Mouse (Mus musculus) macrophage (primary cell): Measurements from ENCODE around the gene Tmem179b. TPM values are rescaled to one million over a fixed set of nuclear protein-coding genes. Genes with fewer than 3 reads are reported as not detected.

Source experiments
- H3K27ac ChIP-seq: fragments of 350-480 bp; formaldehyde crosslinking; 2 replicates; pipeline ENCODE4 v1.9.0; 2021
- H3K36me3 ChIP-seq: fragments of 350-480 bp; formaldehyde crosslinking; 2 replicates; pipeline ENCODE4 v1.9.0; 2021; ENCODE audit errors: inconsistent target
- H3K4me3 ChIP-seq: fragments of 350-480 bp; formaldehyde crosslinking; 2 replicates; pipeline ENCODE4 v1.9.0; 2021; ENCODE audit errors: inconsistent target
- H3K79me2 ChIP-seq: fragments of 350-480 bp; formaldehyde crosslinking; 2 replicates; pipeline ENCODE4 v1.9.0; 2021; ENCODE audit errors: inconsistent target
- WGBS: methylation state at CpG from one replicate; pipeline ENCODE4 v1.1.7; 2026; ENCODE audit warnings: inconsistent platforms; ENCODE audit not compliant: missing documents; 5-methylcytosine and 5-hydroxymethylcytosine counted together
- polyA plus RNA-seq: library from polyadenylated mRNA; stranded (reverse); fragments of 250-400 nt; gene quantifications from 3 replicates; pipeline ENCODE4 v1.2.4, GENCODE M21; 2018; ENCODE audit warnings: inconsistent platforms

Tmem179b gene
- polyA plus RNA-seq, 1 experiment from 2014 or later: 70.7 TPM

- Histone ChIP-seq H3K27ac (peak within 1 kb of the TSS; percentile 84), H3K79me2 (peaks cover 14% of the 10 kb centered on the region), H3K4me3 (peak within 1 kb of the TSS; percentile 70), H3K36me3 (no peaks in the 10 kb centered on the region)
- WGBS: under 1% methylated on average over 30 of the region's 30 CpGs
These were observed 28.0 kb upstream of the Tmem179b start, which contains the start of gene Zbtb3 for GRCm38 (mm10) chr19:8802130-8802821. Gene Zbtb3 (plus strand): TSS chr19:8802555.

DNA sequence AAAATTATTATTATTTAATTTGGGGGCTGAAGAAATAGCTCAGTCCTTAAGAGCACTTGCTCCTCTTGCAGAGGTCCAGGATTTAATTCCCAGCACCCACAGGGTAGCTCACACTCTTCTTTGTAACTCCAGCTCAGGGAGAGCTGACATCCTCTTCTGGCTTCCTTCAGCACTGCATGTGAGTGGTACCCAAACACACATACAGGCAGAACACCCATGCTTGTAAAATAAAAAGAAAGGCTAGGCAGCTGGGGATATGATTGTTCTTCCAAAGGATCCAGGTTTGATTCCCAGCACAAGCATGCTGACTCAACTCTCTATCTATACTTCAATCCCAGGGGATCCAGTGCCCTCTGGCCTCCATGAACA, 24.7 kb upstream of the Tmem179b start:
- peaks cover 24% of the 10 kb centered on the region for H3K79me2 ChIP-seq
- H3K36me3 ChIP-seq: peaks cover 15% of the 10 kb centered on the region
- H3K4me3 ChIP-seq: peak overlapping the region; percentile 97
- H3K27ac ChIP-seq: 0 out of 2 replicates have a peak overlapping the region, but pooled peaks have one; percentile 21

DNA sequence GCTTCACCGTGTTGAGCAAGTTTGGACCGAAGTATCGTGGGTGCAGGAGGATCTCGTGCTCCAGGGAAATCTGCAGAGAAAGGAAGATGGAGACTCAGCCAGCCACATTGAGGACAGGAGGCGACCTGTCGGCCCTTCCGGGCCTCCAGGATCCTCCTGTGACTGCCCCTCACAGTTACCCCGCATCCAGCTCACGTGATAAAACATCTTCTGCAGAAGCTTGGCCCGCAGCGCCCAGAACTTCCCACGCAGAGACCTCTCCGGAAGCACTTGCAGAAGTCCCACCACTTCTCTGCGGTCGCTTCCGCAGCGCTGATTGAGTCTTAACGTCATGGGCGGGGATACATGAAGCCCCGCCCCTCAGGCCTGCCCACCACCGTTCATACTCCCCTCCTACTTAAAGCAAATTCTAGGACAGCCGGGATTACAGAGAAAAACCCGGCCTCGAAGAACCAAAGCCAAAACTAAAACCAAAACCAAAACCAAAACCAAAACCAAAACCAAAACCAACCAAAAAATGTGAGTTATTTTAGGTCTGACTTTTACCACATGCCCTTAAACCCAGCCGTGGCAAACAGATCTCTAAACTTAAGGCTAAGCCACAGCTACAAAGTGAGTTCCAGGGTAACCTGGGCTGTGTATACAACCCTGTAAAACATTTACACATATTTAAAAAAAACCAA, 24.1 kb upstream of the Tmem179b start, which contains the start of gene Polr2g:
Gene Polr2g (minus strand): TSS at position 314 of the 683 bp plus-strand sequence.
- H3K36me3 ChIP-seq: peaks cover 21% of the 10 kb centered on the region
- peak within 1 kb of the TSS; percentile 97 for H3K4me3 ChIP-seq
- under 1% methylated on average over 25 of the region's 25 CpGs for WGBS
- peak within 1 kb of the TSS; percentile 77 for H3K27ac ChIP-seq
- peaks cover 24% of the 10 kb centered on the region for H3K79me2 ChIP-seq

- no peak overlapping the region for H3K27ac ChIP-seq
- 81% methylated on average over 7 of the region's 7 CpGs for WGBS
- H3K36me3 ChIP-seq: peaks cover 27% of the 10 kb centered on the region
- peaks cover 7% of the 10 kb centered on the region; the same call in 1 of the 2 replicates for H3K79me2 ChIP-seq
- H3K4me3 ChIP-seq: no peak overlapping the region
These were observed 15.9 kb upstream of the Tmem179b start for GRCm38 (mm10) chr19:8790171-8790570.

- Histone ChIP-seq H3K4me3 (no peak overlapping the region), H3K36me3 (peaks cover 17% of the 10 kb centered on the region), H3K27ac (no peak overlapping the region), H3K79me2 (peaks cover 10% of the 10 kb centered on the region; the same call in 1 of the 2 replicates)
- whole genome bisulfite sequencing: 76% methylated on average over 1 of the region's 1 CpGs
These were observed 14.9 kb upstream of the Tmem179b start for GRCm38 (mm10) chr19:8789171-8789570.

GRCm38 (mm10) chr19:8788521-8788920, 14.3 kb upstream of the Tmem179b start:
- 96% methylated on average over 3 of the region's 3 CpGs for WGBS
- Histone ChIP-seq H3K79me2 (peaks cover 10% of the 10 kb centered on the region; the same call in 1 of the 2 replicates), H3K36me3 (peaks cover 13% of the 10 kb centered on the region), H3K27ac (no peak overlapping the region), H3K4me3 (no peak overlapping the region)

DNA sequence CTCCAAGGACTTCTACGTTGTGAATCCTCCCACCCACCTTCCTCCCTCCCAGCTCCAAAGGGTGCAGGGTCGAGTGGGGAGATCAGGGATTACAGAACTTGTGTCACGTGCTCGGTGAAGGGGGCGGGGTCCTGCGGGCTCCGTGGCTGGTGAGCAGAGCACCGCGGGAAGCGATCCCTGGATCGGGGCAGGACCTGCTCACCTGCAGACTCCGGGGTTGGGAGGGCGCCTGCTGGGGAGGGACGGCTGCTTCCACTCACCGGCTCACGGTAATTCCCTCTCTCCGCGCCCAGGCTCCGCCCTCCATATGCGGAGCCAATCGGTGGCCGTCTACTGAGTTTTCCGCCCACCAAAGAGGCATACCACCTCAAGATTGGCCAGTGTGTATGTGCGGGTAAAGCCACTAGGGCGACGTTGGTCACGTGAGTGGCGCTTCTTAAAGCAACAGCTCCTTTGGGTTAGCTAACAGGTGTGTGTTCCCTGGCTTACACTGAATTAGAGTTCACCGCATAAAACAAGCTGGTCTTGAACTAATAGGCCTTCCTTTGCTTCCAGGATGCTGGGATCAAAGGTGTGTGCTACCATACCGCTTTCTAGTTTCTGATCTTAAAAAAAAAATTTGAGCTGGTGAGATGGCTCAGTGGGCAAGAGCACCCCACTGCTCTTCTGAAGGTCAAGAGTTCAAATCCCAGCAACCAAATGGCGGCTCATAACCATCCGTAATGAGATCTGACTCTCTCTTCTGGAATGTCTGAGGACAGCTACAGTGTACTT, 11.9 kb upstream of the Tmem179b start, which contains the start of gene Taf6l:
Gene Taf6l (minus strand): TSS at position 410 of the 774 bp plus-strand sequence.
- peak within 1 kb of the TSS; percentile 50 for H3K27ac ChIP-seq
- peaks cover 25% of the 10 kb centered on the region for H3K36me3 ChIP-seq
- peak within 1 kb of the TSS; percentile 80 for H3K4me3 ChIP-seq
- 4% methylated on average over 32 of the region's 32 CpGs for WGBS
- peaks cover 10% of the 10 kb centered on the region; the same call in 1 of the 2 replicates for H3K79me2 ChIP-seq

DNA sequence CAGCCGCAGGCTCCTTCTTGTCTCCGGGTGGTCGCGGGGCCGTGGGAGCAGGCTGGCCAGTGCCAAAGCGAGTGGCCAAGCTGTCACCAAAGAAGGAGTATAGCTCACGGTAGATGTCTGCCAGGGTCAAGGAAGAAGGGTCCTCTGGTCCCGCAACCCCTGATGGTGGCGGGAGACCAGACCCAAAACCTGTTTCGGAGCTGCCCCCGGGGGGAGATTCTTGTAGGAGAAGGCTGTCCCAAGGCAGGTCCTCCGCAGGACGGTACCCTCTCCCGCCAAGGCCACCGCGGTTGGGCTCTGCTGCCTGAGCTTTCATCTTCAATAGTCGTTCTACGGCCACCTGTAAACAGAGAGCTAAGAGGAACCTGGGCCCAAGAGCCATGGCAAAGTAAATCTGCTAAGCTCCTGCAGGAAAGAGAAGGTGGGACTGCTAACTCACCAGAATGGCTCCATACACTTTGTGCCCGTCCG, 719 bp upstream of the Tmem179b start:
- Histone ChIP-seq H3K36me3 (peaks cover 20% of the 10 kb centered on the region), H3K79me2 (peaks cover 46% of the 10 kb centered on the region)

DNA sequence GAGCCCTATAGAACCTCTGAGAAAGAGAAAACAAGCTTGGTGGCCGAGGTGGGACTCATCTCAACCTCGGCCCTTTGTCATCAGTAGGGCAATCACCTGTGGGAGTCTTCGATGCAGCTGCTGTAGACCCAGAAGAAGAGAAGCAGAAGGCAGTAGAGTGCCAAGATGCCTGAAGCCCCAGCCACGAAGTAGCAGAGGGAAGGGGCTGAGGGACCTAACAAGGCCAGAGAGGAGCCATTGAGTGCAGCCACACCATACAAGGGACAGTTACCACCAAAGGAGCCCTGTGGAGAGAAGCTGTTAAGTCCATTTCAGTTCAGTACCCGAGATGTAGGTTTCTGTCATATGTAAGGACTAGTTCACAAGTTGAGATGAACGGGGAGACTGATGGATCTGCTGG, 858 bp downstream of the Tmem179b start:
- 47% methylated on average over 6 of the region's 6 CpGs for WGBS
- peak overlapping the region; percentile 51 for H3K4me3 ChIP-seq
- peaks cover 23% of the 10 kb centered on the region for H3K36me3 ChIP-seq
- peaks cover 46% of the 10 kb centered on the region for H3K79me2 ChIP-seq
- peak overlapping the region; percentile 46 for H3K27ac ChIP-seq

More for the DNA sequence above, 719 bp upstream of the Tmem179b start:
- peak overlapping the region; percentile 49 for H3K27ac ChIP-seq
- 6% methylated on average over 20 of the region's 20 CpGs for WGBS
- H3K4me3 ChIP-seq: peak overlapping the region; percentile 61

DNA sequence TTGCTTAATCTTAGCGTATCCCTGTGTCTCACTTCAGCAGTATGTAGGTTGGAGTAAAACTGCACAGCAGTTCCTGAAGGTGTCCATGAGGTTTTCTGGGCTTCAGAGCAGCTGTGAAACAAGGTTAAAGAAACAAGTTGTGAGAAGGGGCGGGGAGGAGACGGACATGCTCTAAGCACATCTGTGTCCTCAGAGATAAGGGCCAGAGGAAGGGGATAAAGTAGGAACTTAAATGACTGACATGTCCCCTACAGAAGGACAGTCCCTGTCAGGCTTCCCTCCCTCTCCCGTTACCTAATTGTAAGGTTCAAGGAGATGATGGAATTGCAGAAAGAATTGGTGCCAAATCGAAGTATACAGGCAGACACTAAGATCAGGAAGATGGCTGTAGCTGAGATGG, 1.3 kb downstream of the Tmem179b start:
- no peak overlapping the region for H3K27ac ChIP-seq
- H3K4me3 ChIP-seq: peak overlapping the region; percentile 51; the same call in 1 of the 2 replicates
- H3K36me3 ChIP-seq: peaks cover 23% of the 10 kb centered on the region
- WGBS: 69% methylated on average over 5 of the region's 5 CpGs
- peaks cover 46% of the 10 kb centered on the region for H3K79me2 ChIP-seq

DNA sequence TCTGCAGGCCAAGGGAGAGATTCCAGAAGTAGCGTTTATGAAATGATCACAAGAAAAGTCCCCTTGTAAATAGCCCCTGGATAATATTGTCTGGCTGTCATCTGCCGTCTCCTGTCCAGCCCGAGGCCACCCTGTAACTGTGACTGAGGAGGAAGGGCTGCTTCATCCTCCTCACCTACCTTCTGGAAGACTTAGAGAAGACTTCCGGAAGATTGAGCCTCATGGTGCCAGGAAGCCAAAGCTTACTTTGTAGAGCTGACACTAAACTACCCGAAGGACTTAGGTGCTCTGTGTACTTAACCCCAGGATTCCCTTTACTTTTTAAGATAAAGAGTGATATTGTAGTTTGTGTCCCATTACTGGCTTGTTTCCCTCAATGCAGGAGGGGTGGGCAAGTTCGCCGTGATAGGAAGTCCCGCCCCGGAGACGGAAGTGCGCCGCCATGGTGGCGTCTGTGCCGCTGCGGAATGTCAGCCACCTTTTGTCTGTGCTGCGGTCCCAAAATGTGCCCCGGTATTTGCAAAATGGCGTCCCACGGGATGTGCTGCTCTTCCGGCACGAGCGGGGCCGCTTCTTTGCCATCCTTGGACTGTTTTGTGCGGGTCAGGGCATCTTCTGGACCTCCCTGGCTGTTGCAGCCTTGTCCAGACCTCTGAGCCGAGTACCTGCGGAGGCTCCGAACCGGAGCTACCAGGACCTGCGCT, 3.5 kb downstream of the Tmem179b start, which contains the start of gene Tmem223:
Gene Tmem223 (plus strand): TSS at position 430 of the 704 bp plus-strand sequence.
- Histone ChIP-seq H3K36me3 (peaks cover 42% of the 10 kb centered on the region), H3K79me2 (peaks cover 46% of the 10 kb centered on the region), H3K4me3 (peak within 1 kb of the TSS; percentile 77), H3K27ac (peak within 1 kb of the TSS; percentile 53)
- 23% methylated on average over 29 of the region's 29 CpGs for WGBS

DNA sequence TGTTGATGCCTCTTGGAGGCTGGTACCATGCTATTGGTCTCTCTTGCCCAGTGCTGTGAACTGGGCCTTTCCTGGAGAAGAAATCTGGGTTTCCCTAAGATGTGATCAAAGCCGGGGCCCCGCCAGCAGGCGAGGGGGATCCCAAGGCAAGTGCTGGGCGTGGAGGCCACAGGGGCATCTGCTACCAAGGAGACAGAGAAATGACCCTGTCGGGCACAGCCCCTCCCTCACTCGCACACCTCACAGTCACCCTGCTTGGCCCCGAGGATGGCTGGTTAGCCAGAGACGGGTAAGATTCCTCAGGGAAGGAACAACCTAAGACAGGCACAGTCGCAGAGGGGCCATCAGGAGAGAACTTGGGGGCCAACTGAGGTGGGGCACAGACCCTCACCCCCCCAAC, 8.7 kb downstream of the Tmem179b start:
- 89% methylated on average over 6 of the region's 9 CpGs for WGBS
- no peak overlapping the region for H3K27ac ChIP-seq
- H3K36me3 ChIP-seq: peaks cover 52% of the 10 kb centered on the region
- H3K79me2 ChIP-seq: peaks cover 27% of the 10 kb centered on the region
- no peak overlapping the region for H3K4me3 ChIP-seq

DNA sequence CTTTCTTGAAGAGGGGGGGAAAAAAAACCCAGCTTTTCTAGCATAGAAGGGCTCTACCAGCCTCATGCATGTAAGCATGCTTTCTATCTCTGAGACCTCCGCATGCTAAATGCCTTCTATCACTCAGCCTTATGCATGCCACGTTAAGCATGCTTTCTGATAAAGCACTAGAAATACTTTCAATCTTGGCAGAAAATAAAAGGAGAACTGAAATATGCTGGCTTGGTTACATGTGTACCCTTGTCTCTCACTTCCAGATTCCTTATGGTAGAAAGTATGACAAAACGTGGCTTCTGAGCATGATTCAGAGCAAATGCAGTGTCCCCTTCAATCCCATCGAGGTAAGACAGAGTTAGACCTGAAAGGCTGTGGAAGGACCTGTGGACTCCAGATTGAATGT, 11.0 kb downstream of the Tmem179b start:
- H3K79me2 ChIP-seq: peaks cover 44% of the 10 kb centered on the region
- H3K4me3 ChIP-seq: no peak overlapping the region
- peaks cover 40% of the 10 kb centered on the region for H3K36me3 ChIP-seq
- 30% methylated on average over 4 of the region's 4 CpGs for WGBS
- peak overlapping the region; percentile 38; the same call in 1 of the 2 replicates for H3K27ac ChIP-seq

DNA sequence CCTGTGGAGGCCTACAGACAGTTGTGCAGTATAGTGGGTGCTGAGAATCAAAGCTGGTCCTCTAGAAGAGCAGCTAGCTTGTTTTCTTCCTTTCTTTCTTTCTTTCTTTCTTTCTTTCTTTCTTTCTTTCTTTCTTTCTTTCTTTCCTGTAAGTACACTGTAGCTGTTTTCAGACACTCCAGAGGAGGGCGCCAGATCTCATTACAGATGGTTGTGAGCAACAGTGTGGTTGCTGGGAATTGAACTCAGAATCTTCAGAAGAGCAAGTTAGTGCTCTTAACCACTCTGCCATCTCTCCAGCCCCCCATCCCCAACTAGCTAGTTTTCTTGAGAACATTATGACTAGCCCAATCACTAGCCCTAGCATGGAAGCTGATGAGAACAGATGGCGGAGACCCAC, 13.5 kb downstream of the Tmem179b start:
- WGBS: 89% methylated on average over 2 of the region's 2 CpGs
- Histone ChIP-seq H3K79me2 (peaks cover 59% of the 10 kb centered on the region), H3K36me3 (peaks cover 14% of the 10 kb centered on the region), H3K4me3 (no peak overlapping the region), H3K27ac (no peak overlapping the region)
